Mouse (Mus musculus) hindbrain, embryonic 12.5 days (tissue): ENCODE measurements around the gene 2610507B11Rik. TPM values are rescaled to one million over a fixed set of nuclear protein-coding genes. Genes with fewer than 3 reads are reported as not detected.
"Not testable (repeated sequence)": the region's sequence is repeated elsewhere in the genome, so short reads cannot be mapped to it uniquely, and the experiment has no call there.

Experiments used
- ATAC-seq: fragments of 200-750 bp; cut with Nextera tagmentation; 2 replicates; pipeline ENCODE4 v1.8.0; 2017; ENCODE audit warnings: moderate TSS enrichment; ENCODE audit not compliant: low FRiP score
- H3K27ac ChIP-seq: fragments of 300-500 bp; sonication (generic); 2 replicates; pipeline ENCODE4 v1.5.1; 2016; ENCODE audit warnings: mild to moderate bottlenecking
- H3K27me3 ChIP-seq: fragments of 300-500 bp; sonication (generic); 2 replicates; pipeline ENCODE4 v1.6.1; 2016; ENCODE audit warnings: mild to moderate bottlenecking
- H3K36me3 ChIP-seq: fragments of 300-500 bp; sonication (generic); 2 replicates; pipeline ENCODE4 v1.6.1; 2016; ENCODE audit warnings: mild to moderate bottlenecking
- H3K4me1 ChIP-seq: fragments of 300-500 bp; sonication (generic); 2 replicates; pipeline ENCODE4 v1.6.1; 2016
- H3K4me2 ChIP-seq: fragments of 300-500 bp; sonication (generic); replicated peaks from 2 replicates; pipeline ENCODE4 v1.6.1; 2016; ENCODE audit warnings: mild to moderate bottlenecking
- H3K4me3 ChIP-seq: fragments of 300-500 bp; sonication (generic); 2 replicates; pipeline ENCODE4 v1.5.1; 2016; ENCODE audit warnings: mild to moderate bottlenecking
- H3K9ac ChIP-seq: fragments of 300-500 bp; sonication (generic); 2 replicates; pipeline ENCODE4 v1.6.1; 2016; ENCODE audit warnings: mild to moderate bottlenecking, moderate library complexity
- H3K9me3 ChIP-seq: fragments of 300-500 bp; sonication (generic); replicated peaks from 2 replicates; pipeline ENCODE4 v1.6.1; 2016; ENCODE audit warnings: mild to moderate bottlenecking
- WGBS: fragments of 180-500 bp; shearing (Covaris S2); methylation state at CpG from one replicate; pipeline ENCODE4 v1.1.7; 2016; 5-methylcytosine and 5-hydroxymethylcytosine counted together
- polyA plus RNA-seq: library from polyadenylated mRNA; unstranded; fragments of >200 nt; fragmentation: Nextera tagmentation; extraction: Ambion mirVana; gene quantifications from 2 replicates; pipeline ENCODE4 v1.2.1, GENCODE M21; 2016

Gene 2610507B11Rik
- polyA plus RNA-seq, 1 experiment from 2014 or later = 80.4 TPM

DNA sequence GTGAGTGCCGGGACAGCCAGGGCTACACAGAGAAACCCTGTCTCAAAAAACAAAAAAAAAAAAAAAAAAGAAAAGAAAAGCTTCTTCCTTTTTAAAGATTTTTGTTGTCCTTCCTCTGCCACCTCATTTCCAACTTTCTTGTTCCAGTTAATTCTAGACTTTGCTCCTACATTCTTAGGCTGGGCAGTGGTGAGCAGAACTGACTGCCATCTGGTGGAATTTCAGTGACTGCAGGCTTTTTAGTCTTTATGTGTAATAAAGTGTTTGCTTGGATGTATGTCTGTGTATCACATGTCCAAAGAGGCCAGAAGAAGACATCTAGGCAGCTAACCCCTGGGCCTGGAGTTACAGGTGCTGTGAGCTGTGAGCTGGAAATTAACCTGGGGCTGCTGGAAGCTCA is 4.9 kb upstream of the 2610507B11Rik start:
- H3K27ac ChIP-seq = no peak overlapping the region
- peaks cover 31% of the 10 kb centered on the region for H3K36me3 ChIP-seq
- peaks cover 14% of the 10 kb centered on the region for H3K27me3 ChIP-seq
- no peak overlapping the region for H3K9ac ChIP-seq
- H3K4me1 ChIP-seq = no peaks in the 10 kb centered on the region
- no peak overlapping the region for H3K4me3 ChIP-seq
- ATAC-seq = no peak
- H3K9me3 ChIP-seq = no peaks in the 10 kb centered on the region
- H3K4me2 ChIP-seq = no peak overlapping the region
- WGBS = 100% methylated on average over 1 of the region's 1 CpGs

DNA sequence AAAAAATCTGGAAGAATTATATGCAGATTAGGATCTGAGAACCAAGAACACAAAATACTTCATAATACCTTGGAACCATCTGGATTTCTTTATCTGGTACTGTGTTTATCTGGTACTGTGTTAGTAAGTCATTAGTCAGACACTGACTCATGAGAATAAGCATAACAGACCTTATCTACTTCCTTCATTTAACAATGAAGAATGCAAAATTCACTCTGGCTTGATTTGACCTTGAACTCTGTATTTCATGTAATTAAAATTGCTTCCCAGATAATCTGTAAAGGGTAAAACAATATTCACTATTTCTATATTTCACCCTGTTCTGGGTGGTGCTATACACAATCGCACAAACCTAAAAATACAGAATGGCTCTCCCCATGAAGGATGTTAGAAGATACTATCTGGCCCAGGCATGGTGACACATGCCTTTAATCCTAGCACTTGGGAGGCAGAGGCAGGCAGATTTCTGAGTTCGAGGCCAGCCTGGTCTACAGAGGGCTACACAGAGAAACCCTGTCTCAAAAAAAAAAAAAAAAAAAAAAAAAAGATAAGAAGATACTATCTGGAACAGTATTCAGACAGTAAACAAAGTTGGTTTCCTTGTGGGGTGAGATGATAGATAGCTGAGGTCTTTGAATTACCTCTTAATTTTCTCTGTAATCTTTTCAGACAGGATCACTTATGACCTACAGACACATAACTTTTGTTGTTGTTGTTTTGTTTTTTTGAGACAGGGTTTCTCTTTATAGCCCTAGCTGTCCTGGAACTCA is 878 bp upstream of the 2610507B11Rik start:
- H3K9me3 ChIP-seq = no peaks in the 10 kb centered on the region
- peaks cover 6% of the 10 kb centered on the region for H3K4me1 ChIP-seq
- no peak overlapping the region for H3K27ac ChIP-seq
- H3K36me3 ChIP-seq = peaks cover 21% of the 10 kb centered on the region
- no peak overlapping the region for H3K9ac ChIP-seq
- ATAC-seq = no peak
- peak overlapping the region; percentile 72 for H3K4me2 ChIP-seq
- WGBS = 98% methylated on average over 2 of the region's 2 CpGs
- H3K4me3 ChIP-seq = peak overlapping the region; percentile 86
- H3K27me3 ChIP-seq = peaks cover 14% of the 10 kb centered on the region

DNA sequence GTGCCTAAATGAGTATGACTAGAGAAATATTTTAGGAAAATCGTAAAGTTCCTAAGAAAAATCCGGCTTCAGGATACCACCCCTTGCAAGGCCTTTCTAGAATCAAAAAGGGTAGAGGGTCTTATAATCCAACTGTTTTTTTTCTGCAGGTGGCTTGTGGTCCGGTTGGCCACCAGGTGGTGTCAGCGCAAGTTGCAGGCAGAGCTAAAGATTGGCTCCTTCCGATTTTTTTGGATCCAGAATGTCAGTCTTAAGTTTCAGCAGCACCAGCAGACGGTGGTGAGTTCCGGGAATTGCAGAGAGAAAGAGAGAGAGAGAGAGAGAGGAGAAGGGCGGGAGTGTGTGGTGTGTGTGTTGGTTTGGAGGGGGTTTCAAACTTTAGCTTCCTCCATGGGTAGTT is 998 bp downstream of the 2610507B11Rik start:
- peaks cover 37% of the 10 kb centered on the region for H3K36me3 ChIP-seq
- no peak overlapping the region for H3K9ac ChIP-seq
- 7% methylated on average over 8 of the region's 8 CpGs for WGBS
- no peak for ATAC-seq
- H3K4me2 ChIP-seq = peak overlapping the region; percentile 72
- no peak overlapping the region for H3K27ac ChIP-seq
- peaks cover 14% of the 10 kb centered on the region for H3K27me3 ChIP-seq
- no peaks in the 10 kb centered on the region for H3K9me3 ChIP-seq
- H3K4me1 ChIP-seq = peaks cover 6% of the 10 kb centered on the region
- H3K4me3 ChIP-seq = peak overlapping the region; percentile 86

DNA sequence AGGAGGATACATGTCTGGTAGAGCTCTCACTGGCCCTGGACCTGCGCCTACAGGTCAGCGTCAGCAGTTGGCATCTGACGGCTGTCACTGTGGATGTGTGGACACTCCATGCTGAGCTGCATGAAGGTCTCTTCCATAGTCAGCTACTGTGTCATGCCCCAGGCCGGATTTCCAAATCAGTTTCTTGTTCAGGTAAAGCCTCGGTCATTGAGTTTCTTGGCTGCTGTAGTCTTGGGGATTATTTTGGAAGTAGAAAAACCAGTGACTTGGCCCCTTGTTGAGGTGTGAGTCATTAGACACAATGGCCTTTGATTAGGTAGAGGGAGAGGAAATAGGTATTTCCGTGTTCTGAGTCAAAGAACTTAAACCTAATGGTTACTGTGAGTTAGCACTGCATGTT is 4.0 kb downstream of the 2610507B11Rik start:
- H3K9me3 ChIP-seq = no peaks in the 10 kb centered on the region
- H3K27ac ChIP-seq = no peak overlapping the region
- ATAC-seq = no peak
- peaks cover 63% of the 10 kb centered on the region for H3K36me3 ChIP-seq
- H3K4me1 ChIP-seq = peaks cover 6% of the 10 kb centered on the region
- no peak overlapping the region for H3K4me3 ChIP-seq
- H3K9ac ChIP-seq = no peak overlapping the region
- H3K4me2 ChIP-seq = no peak overlapping the region
- H3K27me3 ChIP-seq = no peaks in the 10 kb centered on the region
- 94% methylated on average over 6 of the region's 6 CpGs for WGBS

DNA sequence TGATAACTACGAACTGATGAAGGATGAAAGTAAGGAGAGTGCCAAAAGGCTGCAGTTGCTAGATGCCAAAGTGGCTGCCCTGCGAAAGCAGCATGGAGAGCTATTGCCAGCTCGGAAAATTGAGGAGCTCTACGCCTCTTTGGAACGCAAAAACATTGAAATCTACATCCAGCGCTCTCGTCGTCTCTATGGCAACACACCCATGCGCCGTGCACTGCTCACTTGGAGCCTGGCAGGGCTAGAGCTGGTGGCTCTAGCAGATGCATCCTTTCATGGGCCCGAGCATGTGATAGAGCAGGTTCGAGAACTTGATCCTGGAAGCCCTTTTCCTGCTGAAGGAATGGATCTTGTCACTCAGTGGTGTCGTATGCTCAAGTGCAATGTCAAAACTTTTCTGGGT is 10.4 kb downstream of the 2610507B11Rik start:
- Histone ChIP-seq H3K4me3 (no peak overlapping the region), H3K27me3 (no peaks in the 10 kb centered on the region), H3K4me1 (no peaks in the 10 kb centered on the region), H3K9ac (no peak overlapping the region), H3K36me3 (peaks cover 93% of the 10 kb centered on the region), H3K9me3 (no peaks in the 10 kb centered on the region), H3K27ac (no peak overlapping the region), H3K4me2 (no peak overlapping the region)
- ATAC-seq = no peak
- WGBS = 89% methylated on average over 13 of the region's 13 CpGs

DNA sequence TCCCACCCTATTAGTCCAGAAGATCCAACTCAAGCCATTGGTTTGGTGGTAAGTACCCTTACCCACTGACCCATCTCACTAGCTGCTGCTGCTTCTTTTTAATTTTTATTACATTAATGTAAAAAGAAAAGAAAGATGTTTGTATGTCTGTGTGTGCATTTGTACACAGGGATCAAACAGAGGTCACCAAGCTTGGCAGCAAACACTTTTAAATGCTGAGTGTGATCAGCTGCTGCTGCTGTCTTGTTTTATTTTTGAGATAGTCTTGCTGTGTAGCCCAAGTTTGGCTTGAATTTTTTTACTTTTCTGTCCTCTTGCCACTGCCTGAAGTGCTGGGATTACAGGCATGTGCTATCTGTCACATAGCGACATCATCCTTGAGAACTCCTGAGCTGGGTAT is 14.0 kb downstream of the 2610507B11Rik start:
- Histone ChIP-seq H3K27me3 (no peaks in the 10 kb centered on the region), H3K4me3 (no peak overlapping the region), H3K4me2 (no peak overlapping the region), H3K4me1 (no peaks in the 10 kb centered on the region), H3K36me3 (peaks cover 96% of the 10 kb centered on the region), H3K9ac (no peak overlapping the region), H3K9me3 (no peaks in the 10 kb centered on the region), H3K27ac (no peak overlapping the region)
- 91% methylated on average over 1 of the region's 1 CpGs for WGBS
- ATAC-seq = no peak

DNA sequence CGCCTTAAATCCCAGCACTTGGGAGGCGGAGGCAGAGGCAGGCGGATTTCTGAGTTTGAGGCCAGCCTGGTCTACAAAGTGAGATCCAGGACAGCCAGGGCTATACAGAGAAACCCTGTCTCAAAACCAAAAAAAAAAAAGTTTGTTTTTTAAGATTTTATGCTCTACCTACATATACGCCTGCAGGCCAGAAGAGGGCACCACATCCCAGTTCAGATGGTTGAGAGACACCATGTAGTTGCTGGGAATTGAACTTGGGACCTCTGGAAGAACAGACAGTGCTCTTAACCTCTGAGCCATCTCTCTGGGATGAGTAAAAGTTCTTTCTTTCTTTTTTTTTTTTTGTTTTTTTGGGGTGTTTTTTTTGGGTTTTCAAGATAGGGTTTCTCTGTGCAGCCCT is 14.6 kb downstream of the 2610507B11Rik start:
- H3K27ac ChIP-seq, ATAC-seq, H3K9ac ChIP-seq, H3K27me3 ChIP-seq, H3K4me3 ChIP-seq, H3K4me1 ChIP-seq, H3K4me2 ChIP-seq, H3K9me3 ChIP-seq: not testable (repeated sequence)
- 96% methylated on average over 4 of the region's 4 CpGs for WGBS
- peaks cover 96% of the 10 kb centered on the region for H3K36me3 ChIP-seq

DNA sequence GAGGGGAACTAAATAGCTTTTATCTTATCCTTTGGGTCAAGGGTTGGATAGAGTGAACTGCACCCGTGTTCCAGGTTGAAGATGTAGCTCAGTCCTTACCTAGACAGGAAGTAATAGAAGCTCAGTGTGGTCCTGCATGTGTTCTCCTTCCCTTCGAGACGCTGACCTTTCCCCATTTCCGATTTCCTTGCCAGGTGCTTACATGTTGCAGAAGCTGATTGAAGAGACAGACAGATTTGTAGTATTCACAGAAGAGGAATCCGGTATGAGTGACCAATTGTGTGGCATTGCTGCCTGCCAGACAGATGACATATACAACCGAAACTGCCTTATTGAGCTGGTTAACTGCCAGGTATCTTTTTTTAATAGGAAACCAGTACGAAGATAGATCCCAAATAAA is 17.3 kb downstream of the 2610507B11Rik start:
- Histone ChIP-seq H3K9me3 (no peaks in the 10 kb centered on the region), H3K4me2 (no peak overlapping the region), H3K27ac (no peak overlapping the region), H3K27me3 (no peaks in the 10 kb centered on the region), H3K4me3 (no peak overlapping the region), H3K9ac (no peak overlapping the region), H3K36me3 (peaks cover 94% of the 10 kb centered on the region), H3K4me1 (no peaks in the 10 kb centered on the region)
- 93% methylated on average over 7 of the region's 7 CpGs for WGBS
- ATAC-seq = no peak

DNA sequence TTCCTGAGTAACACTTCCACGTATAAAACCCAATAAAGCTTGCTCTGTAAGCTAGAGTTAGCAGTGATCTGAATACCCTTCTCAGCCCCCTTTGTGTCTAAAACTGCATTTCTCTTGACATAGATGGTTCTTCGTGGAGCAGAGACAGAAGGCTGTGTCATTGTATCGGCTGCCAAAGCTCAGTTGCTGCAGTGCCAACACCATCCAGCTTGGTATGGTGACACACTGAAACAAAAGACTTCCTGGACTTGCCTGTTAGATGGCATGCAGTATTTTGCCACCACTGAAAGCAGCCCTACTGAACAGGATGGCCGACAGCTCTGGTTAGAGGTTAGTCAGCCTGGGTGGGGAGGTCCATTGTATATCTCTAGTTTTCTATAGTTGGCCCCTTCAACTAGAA is 18.0 kb downstream of the 2610507B11Rik start:
- no peak overlapping the region for H3K4me3 ChIP-seq
- peaks cover 94% of the 10 kb centered on the region for H3K36me3 ChIP-seq
- H3K9me3 ChIP-seq = no peaks in the 10 kb centered on the region
- WGBS = 91% methylated on average over 4 of the region's 4 CpGs
- no peaks in the 10 kb centered on the region for H3K27me3 ChIP-seq
- no peak for ATAC-seq
- no peak overlapping the region for H3K27ac ChIP-seq
- no peak overlapping the region for H3K4me2 ChIP-seq
- H3K9ac ChIP-seq = no peak overlapping the region
- no peaks in the 10 kb centered on the region for H3K4me1 ChIP-seq

DNA sequence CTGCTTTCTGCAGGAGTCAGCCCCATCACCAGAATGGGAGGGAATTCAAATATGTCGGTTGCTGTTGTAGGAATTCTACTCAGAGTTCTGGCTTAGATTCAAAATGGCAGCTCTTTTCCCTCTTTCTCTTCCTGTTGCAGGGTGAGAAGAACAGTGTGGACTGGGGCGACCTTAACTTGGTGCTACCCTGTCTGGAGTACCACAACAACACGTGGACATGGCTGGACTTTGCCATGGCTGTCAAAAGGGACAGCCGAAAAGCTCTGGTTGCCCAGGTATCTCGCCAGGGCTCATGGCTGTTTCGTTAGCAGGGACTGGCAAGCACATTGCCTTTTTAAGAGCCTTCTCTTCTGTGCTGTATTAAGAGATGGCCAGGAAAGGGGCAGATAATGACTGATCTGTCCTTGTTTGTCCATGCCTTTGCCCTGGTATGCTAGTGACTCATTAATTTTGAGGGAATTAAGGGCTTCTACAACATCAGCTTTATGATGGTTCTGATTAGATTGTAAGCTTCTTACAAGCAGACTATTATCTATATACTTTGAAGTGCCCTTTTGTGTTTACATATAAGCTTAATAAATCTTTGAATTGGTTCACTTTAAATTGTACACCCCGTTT is 27.7 kb downstream of the 2610507B11Rik start:
- no peaks in the 10 kb centered on the region for H3K4me1 ChIP-seq
- H3K36me3 ChIP-seq = peaks cover 83% of the 10 kb centered on the region
- no peak overlapping the region for H3K27ac ChIP-seq
- no peak for ATAC-seq
- H3K9ac ChIP-seq = no peak overlapping the region
- H3K27me3 ChIP-seq = no peaks in the 10 kb centered on the region
- H3K4me2 ChIP-seq = no peak overlapping the region
- H3K4me3 ChIP-seq = no peak overlapping the region
- 91% methylated on average over 7 of the region's 7 CpGs for WGBS
- H3K9me3 ChIP-seq = no peaks in the 10 kb centered on the region

DNA sequence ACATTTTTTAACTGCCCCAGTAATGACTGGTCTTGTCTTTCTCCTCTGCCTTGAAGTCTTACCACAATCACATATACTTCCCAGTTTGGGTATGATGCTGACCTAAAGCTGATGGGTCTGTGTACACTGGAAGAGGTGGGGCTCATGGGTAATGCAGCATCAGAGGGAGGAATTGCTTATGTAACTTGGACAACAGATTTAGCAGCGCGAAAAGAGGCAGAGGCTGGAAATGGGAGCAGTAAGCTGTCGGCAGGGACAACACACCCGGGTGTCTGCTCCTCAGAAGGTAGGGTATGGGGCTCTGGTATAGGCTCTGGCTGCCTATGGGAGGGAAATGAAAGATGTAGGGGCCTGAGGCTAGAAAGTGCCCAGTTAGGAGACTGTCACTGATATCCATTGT is 29.1 kb downstream of the 2610507B11Rik start, which contains the start of gene BC030499:
Gene BC030499 (plus strand): TSS at position 188 of the 400 bp plus-strand sequence.
- H3K36me3 ChIP-seq = peaks cover 72% of the 10 kb centered on the region
- no peaks in the 10 kb centered on the region for H3K27me3 ChIP-seq
- no peak within 1 kb of the TSS for H3K27ac ChIP-seq
- no peaks in the 10 kb centered on the region for H3K4me1 ChIP-seq
- H3K9ac ChIP-seq = no peak within 1 kb of the TSS
- H3K4me3 ChIP-seq = no peak within 1 kb of the TSS
- H3K9me3 ChIP-seq = no peaks in the 10 kb centered on the region
- 91% methylated on average over 4 of the region's 4 CpGs for WGBS
- ATAC-seq = no peak
- H3K4me2 ChIP-seq = no peak within 1 kb of the TSS

DNA sequence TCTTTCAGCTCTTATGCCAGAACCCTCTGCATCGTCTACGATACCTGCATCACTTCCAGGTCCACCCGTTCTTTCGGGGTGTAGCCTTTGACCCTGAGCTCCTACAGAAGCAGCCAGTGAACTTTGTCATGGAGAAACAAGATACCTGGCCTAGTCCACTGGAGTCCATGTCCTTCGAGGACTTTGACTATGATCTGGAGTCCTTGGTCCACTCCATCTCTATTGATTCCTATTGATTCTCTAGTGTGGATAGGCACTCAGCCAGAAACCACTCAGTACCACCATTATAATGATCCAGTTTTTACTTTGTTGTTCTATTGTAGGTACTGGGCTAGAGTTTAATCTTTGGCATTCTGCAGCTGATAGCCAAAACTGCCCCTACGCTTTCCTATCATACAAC is 33.0 kb downstream of the 2610507B11Rik start:
- Histone ChIP-seq H3K4me1 (no peaks in the 10 kb centered on the region), H3K9me3 (no peaks in the 10 kb centered on the region), H3K27me3 (no peaks in the 10 kb centered on the region), H3K4me3 (no peak overlapping the region), H3K4me2 (no peak overlapping the region), H3K9ac (no peak overlapping the region), H3K36me3 (peaks cover 41% of the 10 kb centered on the region), H3K27ac (no peak overlapping the region)
- no peak for ATAC-seq
- WGBS = 95% methylated on average over 6 of the region's 6 CpGs

DNA sequence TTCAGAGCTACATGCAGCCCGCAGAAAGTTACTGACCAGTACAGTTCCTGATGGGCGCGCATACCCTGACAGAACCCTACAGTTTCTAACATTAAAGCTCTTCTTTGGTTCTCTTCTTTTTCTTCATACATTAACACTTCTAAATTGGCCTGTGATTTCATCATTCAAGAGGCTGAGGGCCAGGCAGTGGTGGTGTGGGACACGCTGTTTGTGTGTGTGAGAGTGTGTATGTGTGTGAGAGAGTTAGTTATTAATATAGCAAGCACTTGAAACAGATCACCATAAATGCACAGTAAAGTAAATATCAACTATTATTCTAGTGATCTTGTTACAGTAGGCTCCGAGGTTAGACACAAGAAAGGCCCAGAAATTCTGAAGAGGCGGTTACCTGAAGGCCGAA is 39.4 kb downstream of the 2610507B11Rik start:
- Histone ChIP-seq H3K9ac (peak overlapping the region; percentile 49; the same call in 1 of the 2 replicates), H3K27me3 (no peaks in the 10 kb centered on the region), H3K27ac (no peak overlapping the region; the same call in 1 of the 2 replicates), H3K4me1 (peaks cover 8% of the 10 kb centered on the region), H3K9me3 (no peaks in the 10 kb centered on the region), H3K4me2 (peak overlapping the region; percentile 93), H3K4me3 (peak overlapping the region; percentile 73), H3K36me3 (peaks cover 21% of the 10 kb centered on the region)
- ATAC-seq = peak; percentile 50; the same call in 1 of the 2 replicates
- 74% methylated on average over 7 of the region's 7 CpGs for WGBS
